Mouse (Mus musculus) kidney, embryonic 16.5 days (tissue): ENCODE data around the gene Rnf149. TPM values are rescaled to one million over a fixed set of nuclear protein-coding genes. Genes with fewer than 3 reads are reported as not detected.

Experiments
- ATAC-seq: fragments of 200-750 bp; cut with Nextera tagmentation; 2 replicates; pipeline ENCODE4 v1.8.0; 2017; ENCODE audit warnings: moderate TSS enrichment; ENCODE audit not compliant: low FRiP score, low TSS enrichment
- H3K27ac ChIP-seq: fragments of 300-500 bp; sonication (generic); 2 replicates; pipeline ENCODE4 v1.5.1; 2014; ENCODE audit warnings: low read length
- H3K27me3 ChIP-seq: fragments of 300-500 bp; sonication (generic); 2 replicates; pipeline ENCODE4 v1.6.1; 2014; ENCODE audit warnings: low read length, control low read depth, mixed read lengths; ENCODE audit not compliant: insufficient read depth
- H3K36me3 ChIP-seq: fragments of 300-500 bp; sonication (generic); 2 replicates; pipeline ENCODE4 v1.6.1; 2014; ENCODE audit warnings: low read length, control low read depth, mixed read lengths; ENCODE audit not compliant: insufficient read depth
- H3K4me1 ChIP-seq: fragments of 300-500 bp; sonication (generic); 2 replicates; pipeline ENCODE4 v1.6.1; 2014; ENCODE audit warnings: low read length, control low read depth, mixed read lengths; ENCODE audit not compliant: insufficient read depth
- H3K4me2 ChIP-seq: fragments of 300-500 bp; sonication (generic); replicated peaks from 2 replicates; pipeline ENCODE4 v1.6.1; 2014; ENCODE audit warnings: low read depth, low read length
- H3K4me3 ChIP-seq: fragments of 300-500 bp; sonication (generic); 2 replicates; pipeline ENCODE4 v1.5.1; 2014; ENCODE audit warnings: mild to moderate bottlenecking, low read length
- H3K9ac ChIP-seq: fragments of 300-500 bp; sonication (generic); replicated peaks from 2 replicates; pipeline ENCODE4 v1.6.1; 2014; ENCODE audit warnings: low read length
- H3K9me3 ChIP-seq: fragments of 300-500 bp; sonication (generic); 2 replicates; pipeline ENCODE4 v1.6.1; 2016; ENCODE audit warnings: low read length, control low read depth
- WGBS: fragments of 180-500 bp; shearing (Covaris S2); extraction: QIAGEN DNeasy Blood & Tissue Kit; methylation state at CpG from one replicate; pipeline ENCODE4 v1.1.7; 2014; 5-methylcytosine and 5-hydroxymethylcytosine counted together
- polyA plus RNA-seq: library from polyadenylated mRNA; unstranded; fragments of >200 nt; fragmentation: Nextera tagmentation; extraction: Ambion mirVana; gene quantifications from 2 replicates; pipeline ENCODE4 v1.2.1, GENCODE M21; 2015

Rnf149 gene
- polyA plus RNA-seq, 1 experiment from 2014 or later, result 32.6 TPM

- H3K4me2 ChIP-seq, result peak overlapping the region; percentile 90
- peak overlapping the region; percentile 99 for H3K4me3 ChIP-seq
- peaks cover 20% of the 10 kb centered on the region for H3K4me1 ChIP-seq
- no peak for ATAC-seq
- H3K36me3 ChIP-seq, result peaks cover 35% of the 10 kb centered on the region
- peak overlapping the region; percentile 93 for H3K9ac ChIP-seq
- 32% methylated on average over 7 of the region's 7 CpGs for WGBS
- no peaks in the 10 kb centered on the region for H3K27me3 ChIP-seq
- peaks cover 8% of the 10 kb centered on the region for H3K9me3 ChIP-seq
- no peak overlapping the region for H3K27ac ChIP-seq
Measured at GRCm38 (mm10) chr1:39536701-39537100, 40.5 kb downstream of the Rnf149 start.

- Histone ChIP-seq H3K27me3 (no peaks in the 10 kb centered on the region), H3K27ac (peak overlapping the region; percentile 92), H3K36me3 (peaks cover 27% of the 10 kb centered on the region), H3K9ac (peak overlapping the region; percentile 93), H3K4me2 (peak overlapping the region; percentile 90), H3K4me3 (peak overlapping the region; percentile 99), H3K9me3 (peaks cover 7% of the 10 kb centered on the region), H3K4me1 (peaks cover 20% of the 10 kb centered on the region)
- under 1% methylated on average over 96 of the region's 100 CpGs for WGBS
- peak; percentile 95 for ATAC-seq
Measured at GRCm38 (mm10) chr1:39535515-39536311, 41.5 kb downstream of the Rnf149 start.

- 25% methylated on average over 13 of the region's 13 CpGs for WGBS
- H3K4me1 ChIP-seq, result peaks cover 20% of the 10 kb centered on the region
- H3K27ac ChIP-seq, result peak within 1 kb of the TSS; percentile 92
- no peak for ATAC-seq
- no peaks in the 10 kb centered on the region for H3K27me3 ChIP-seq
- H3K4me3 ChIP-seq, result peak within 1 kb of the TSS; percentile 99
- peak within 1 kb of the TSS; percentile 90 for H3K4me2 ChIP-seq
- peaks cover 19% of the 10 kb centered on the region for H3K36me3 ChIP-seq
- no peaks in the 10 kb centered on the region for H3K9me3 ChIP-seq
- H3K9ac ChIP-seq, result peak within 1 kb of the TSS; percentile 93
Measured at GRCm38 (mm10) chr1:39534831-39535230, 42.4 kb downstream of the Rnf149 start, which contains the start of gene Cnot11. TSS of gene Cnot11 (plus strand) at chr1:39534992.

- ATAC-seq, result no peak
- 42% methylated on average over 3 of the region's 3 CpGs for WGBS
- H3K27me3 ChIP-seq, result no peaks in the 10 kb centered on the region
- H3K27ac ChIP-seq, result no peak overlapping the region
- H3K36me3 ChIP-seq, result peaks cover 10% of the 10 kb centered on the region
- H3K9ac ChIP-seq, result no peak overlapping the region
- H3K9me3 ChIP-seq, result no peaks in the 10 kb centered on the region
- H3K4me2 ChIP-seq, result no peak overlapping the region
- peaks cover 20% of the 10 kb centered on the region for H3K4me1 ChIP-seq
- H3K4me3 ChIP-seq, result no peak overlapping the region
Measured at GRCm38 (mm10) chr1:39533917-39534316, 43.3 kb downstream of the Rnf149 start.

GRCm38 (mm10) chr1:39531036-39531435 is 46.2 kb downstream of the Rnf149 start:
- WGBS, result 71% methylated on average over 4 of the region's 4 CpGs
- H3K27me3 ChIP-seq, result no peaks in the 10 kb centered on the region
- no peak overlapping the region for H3K4me3 ChIP-seq
- no peaks in the 10 kb centered on the region for H3K9me3 ChIP-seq
- H3K27ac ChIP-seq, result no peak overlapping the region
- no peaks in the 10 kb centered on the region for H3K36me3 ChIP-seq
- H3K4me2 ChIP-seq, result no peak overlapping the region
- no peak overlapping the region for H3K9ac ChIP-seq
- peaks cover 6% of the 10 kb centered on the region; the same call in 1 of the 2 replicates for H3K4me1 ChIP-seq
- no peak for ATAC-seq

GRCm38 (mm10) chr1:39530258-39530943 is 46.8 kb downstream of the Rnf149 start:
- no peak overlapping the region for H3K27ac ChIP-seq
- H3K27me3 ChIP-seq, result no peaks in the 10 kb centered on the region
- peaks cover 6% of the 10 kb centered on the region; the same call in 1 of the 2 replicates for H3K4me1 ChIP-seq
- no peak for ATAC-seq
- H3K36me3 ChIP-seq, result no peaks in the 10 kb centered on the region
- H3K4me3 ChIP-seq, result no peak overlapping the region
- H3K9me3 ChIP-seq, result no peaks in the 10 kb centered on the region
- no peak overlapping the region for H3K4me2 ChIP-seq
- H3K9ac ChIP-seq, result no peak overlapping the region
- 40% methylated on average over 13 of the region's 13 CpGs for WGBS

- Histone ChIP-seq H3K27me3 (no peaks in the 10 kb centered on the region), H3K4me1 (no peaks in the 10 kb centered on the region), H3K9me3 (no peaks in the 10 kb centered on the region), H3K27ac (no peak overlapping the region), H3K9ac (no peak overlapping the region), H3K4me2 (no peak overlapping the region), H3K36me3 (no peaks in the 10 kb centered on the region), H3K4me3 (no peak overlapping the region)
- ATAC-seq, result no peak
- 57% methylated on average over 6 of the region's 6 CpGs for WGBS
Measured at GRCm38 (mm10) chr1:39528319-39528718, 48.9 kb downstream of the Rnf149 start.

- Histone ChIP-seq H3K27ac (no peak overlapping the region), H3K27me3 (no peaks in the 10 kb centered on the region), H3K4me1 (no peaks in the 10 kb centered on the region), H3K4me2 (no peak overlapping the region), H3K4me3 (no peak overlapping the region), H3K9ac (no peak overlapping the region), H3K36me3 (no peaks in the 10 kb centered on the region), H3K9me3 (no peaks in the 10 kb centered on the region)
- 12% methylated on average over 7 of the region's 7 CpGs for WGBS
- peak; percentile 53; the same call in 1 of the 2 replicates for ATAC-seq
Measured at GRCm38 (mm10) chr1:39527432-39527831, 49.8 kb downstream of the Rnf149 start.

GRCm38 (mm10) chr1:39526371-39527167 is 50.6 kb downstream of the Rnf149 start:
- H3K36me3 ChIP-seq, result no peaks in the 10 kb centered on the region
- 72% methylated on average over 9 of the region's 9 CpGs for WGBS
- no peak overlapping the region for H3K9ac ChIP-seq
- no peak overlapping the region for H3K4me3 ChIP-seq
- no peak overlapping the region for H3K27ac ChIP-seq
- no peaks in the 10 kb centered on the region for H3K4me1 ChIP-seq
- no peak overlapping the region for H3K4me2 ChIP-seq
- no peak for ATAC-seq
- no peaks in the 10 kb centered on the region for H3K9me3 ChIP-seq
- no peaks in the 10 kb centered on the region for H3K27me3 ChIP-seq
